Mouse (Mus musculus) inflammation-experienced regulatory T-cells, adult 6 months (primary cell): Measurements from ENCODE around the gene Mllt6. TPM values are rescaled to one million over a fixed set of nuclear protein-coding genes. Genes with fewer than 3 reads are reported as not detected.
"Not testable (repeated sequence)": the region's sequence is repeated elsewhere in the genome, so short reads cannot be mapped to it uniquely, and the experiment has no call there.

ENCODE experiments used
- ATAC-seq: one replicate; pipeline ENCODE4 v1.8.0; 2017
- polyA plus RNA-seq, 3 experiments: library from polyadenylated mRNA; unstranded; fragments of 100-300 nt; shearing (Covaris generic); gene quantifications; one replicate each; pipeline ENCODE4 v1.2.1; 2017

Mllt6 gene
- polyA plus RNA-seq, 3 experiments from 2014 or later: 13.4 to 17.0 (median 14.6) TPM

- not testable (repeated sequence) for ATAC-seq
Observed at GRCm38 (mm10) chr11:97648541-97648940, 14.7 kb upstream of the Mllt6 start.

- no peak for ATAC-seq
Observed at GRCm38 (mm10) chr11:97650341-97650740, 12.9 kb upstream of the Mllt6 start.

- not testable (repeated sequence) for ATAC-seq
Observed at GRCm38 (mm10) chr11:97653376-97653775, 9.8 kb upstream of the Mllt6 start.

- ATAC-seq: no peak
Observed at GRCm38 (mm10) chr11:97654210-97654609, 9.0 kb upstream of the Mllt6 start.

- no peak for ATAC-seq
Observed at GRCm38 (mm10) chr11:97656269-97656971, 6.8 kb upstream of the Mllt6 start.

- ATAC-seq: no peak
Observed at GRCm38 (mm10) chr11:97657184-97657945, 5.8 kb upstream of the Mllt6 start.

- not testable (repeated sequence) for ATAC-seq
Observed at GRCm38 (mm10) chr11:97657967-97658366, 5.2 kb upstream of the Mllt6 start.

GRCm38 (mm10) chr11:97658751-97659266 lies 4.4 kb upstream of the Mllt6 start:
- no peak for ATAC-seq

GRCm38 (mm10) chr11:97659267-97659989 lies 3.8 kb upstream of the Mllt6 start:
- ATAC-seq: peak; percentile 69

- ATAC-seq: peak; percentile 26
Observed at GRCm38 (mm10) chr11:97659990-97660714, 3.1 kb upstream of the Mllt6 start.

GRCm38 (mm10) chr11:97660734-97661647 lies 2.2 kb upstream of the Mllt6 start:
- no peak for ATAC-seq

- no peak for ATAC-seq
Observed at GRCm38 (mm10) chr11:97661648-97662133, 1.5 kb upstream of the Mllt6 start.

GRCm38 (mm10) chr11:97662207-97662892 lies 864 bp upstream of the Mllt6 start:
- peak; percentile 29 for ATAC-seq

- no peak for ATAC-seq
Observed at GRCm38 (mm10) chr11:97663528-97664338, 519 bp downstream of the Mllt6 start.

- ATAC-seq: no peak
Observed at GRCm38 (mm10) chr11:97664339-97664665, 1.1 kb downstream of the Mllt6 start.

GRCm38 (mm10) chr11:97664771-97665240 lies 1.6 kb downstream of the Mllt6 start:
- peak; percentile 55 for ATAC-seq

GRCm38 (mm10) chr11:97665431-97665830 lies 2.2 kb downstream of the Mllt6 start:
- ATAC-seq: no peak

- ATAC-seq: no peak
Observed at GRCm38 (mm10) chr11:97666221-97666620, 3.0 kb downstream of the Mllt6 start.

- no peak for ATAC-seq
Observed at GRCm38 (mm10) chr11:97666794-97667193, 3.6 kb downstream of the Mllt6 start.

- ATAC-seq: no peak
Observed at GRCm38 (mm10) chr11:97668160-97668559, 4.9 kb downstream of the Mllt6 start.
